Mouse (Mus musculus) left cerebral cortex, postnatal 14 days (tissue): ENCODE data around the gene Olfr481. TPM values are rescaled to one million over a fixed set of nuclear protein-coding genes. Genes with fewer than 3 reads are reported as not detected.

ENCODE experiments used
- DNase-seq, 2 experiments: peaks; one replicate each; pipeline ENCODE4 v3.0.0; 2021 to 2022; ENCODE audit warnings: low spot score in 2 of 2, mixed read lengths in 1 of 2
- intact Hi-C: fragments of 180-260 bp; cut with DNase I; formaldehyde crosslinking; loops from one replicate; pipeline ENCODE4 v1.15.1; 2025
- long read RNA-seq, 2 experiments: library from polyadenylated mRNA; stranded (forward); transcript quantifications; one replicate each; pipeline ENCODE4 v2.0.0; 2021
- total RNA-seq, 2 experiments: library from RNA; stranded (reverse); gene quantifications; 2 replicates each; pipeline ENCODE4 v1.2.3; 2021

Gene Olfr481
- not detected for total RNA-seq
- long read RNA-seq, experiment 1, result 0 reads
- long read RNA-seq, experiment 2, result 0 reads

DNA sequence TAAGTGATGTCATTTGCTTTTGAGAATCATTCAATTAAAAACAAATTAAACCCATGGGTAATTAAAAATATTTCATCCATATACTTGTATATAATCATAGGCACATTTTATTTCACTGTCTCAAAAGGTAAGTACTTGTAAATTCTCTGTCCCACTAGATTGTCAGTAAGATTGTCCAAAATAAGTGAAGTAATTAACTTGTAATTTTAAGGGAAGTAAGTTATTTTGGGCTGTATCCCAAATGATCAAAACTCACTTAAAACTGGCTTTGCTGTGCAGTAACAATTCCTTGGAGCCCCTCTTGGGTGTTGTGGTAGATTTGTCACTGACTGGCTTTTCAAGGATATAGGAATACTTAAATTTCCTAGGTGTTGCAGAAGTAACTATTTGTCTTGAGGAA, at the start of gene Olfr481:
Gene Olfr481 (plus strand): TSS at position 301 of the 400 bp plus-strand sequence.
- intact Hi-C loops, result no loop called here
- no peak for DNase-seq

DNA sequence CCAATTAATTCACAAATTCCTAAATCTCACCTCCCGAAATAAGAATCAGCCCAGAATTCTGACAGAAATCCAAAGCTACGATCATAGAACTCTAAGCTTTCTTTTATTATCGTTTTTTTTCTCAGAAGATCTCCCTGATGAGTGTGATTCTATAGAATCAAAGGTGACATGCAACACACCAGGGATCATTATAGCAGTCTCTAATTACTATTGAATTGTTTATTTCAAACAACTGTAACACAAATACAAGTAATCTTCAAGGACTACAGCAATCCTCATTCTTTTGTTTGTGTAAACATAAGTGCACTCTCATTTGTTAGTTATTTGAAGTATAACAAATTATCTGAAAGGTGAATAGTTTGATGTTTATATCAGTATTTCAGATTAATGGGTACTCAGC, 45.8 kb upstream of the Olfr481 start, which contains the start of gene Olfr478:
Gene Olfr478 (minus strand): TSS at position 101 of the 400 bp plus-strand sequence.
- DNase-seq, result no peak
- intact Hi-C loops, result no loop called here

DNA sequence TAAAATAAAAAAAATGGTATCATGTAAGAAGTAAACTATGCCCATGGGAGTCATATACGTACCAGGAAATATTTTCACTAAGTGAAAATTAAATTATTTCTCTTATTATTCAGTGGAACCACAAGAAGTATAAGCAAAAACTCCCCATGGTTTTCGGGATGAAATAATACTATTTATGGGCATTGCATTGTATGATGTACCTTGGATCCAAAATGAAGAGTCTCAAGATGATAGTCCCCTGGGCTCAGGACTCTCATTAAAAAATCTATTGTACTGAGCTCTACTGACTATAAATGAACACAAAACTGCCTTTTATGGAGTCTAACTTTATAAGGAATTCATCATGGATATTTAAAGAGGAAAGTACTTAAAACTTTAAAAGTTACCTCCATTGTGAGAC, 29.3 kb upstream of the Olfr481 start, which contains the start of gene Olfr479:
Gene Olfr479 (plus strand): TSS at position 301 of the 400 bp plus-strand sequence.
- DNase-seq, result no peak
- intact Hi-C loops, result no loop called here

DNA sequence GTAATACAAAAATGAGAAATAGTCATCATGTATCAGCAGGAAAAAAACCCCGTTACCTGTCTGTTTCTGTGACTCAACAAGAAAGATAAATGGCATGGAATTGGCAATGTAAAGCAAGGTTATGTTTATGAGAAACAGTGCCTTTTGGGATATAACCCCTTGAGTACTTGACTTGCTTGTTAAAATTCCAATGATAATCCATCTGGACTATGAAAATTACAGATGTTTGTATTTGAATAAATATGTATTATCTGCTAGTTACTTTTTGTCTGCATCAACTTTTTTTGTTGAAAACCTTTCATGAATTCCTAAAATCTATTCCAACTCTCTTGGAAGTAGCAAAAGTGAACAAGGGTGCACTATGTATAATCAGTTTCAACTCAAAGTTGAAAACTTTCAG, 12.4 kb upstream of the Olfr481 start, which contains the start of gene Olfr480:
Gene Olfr480 (minus strand): TSS at position 101 of the 400 bp plus-strand sequence.
- no peak for DNase-seq
- intact Hi-C loops, result no loop called here

DNA sequence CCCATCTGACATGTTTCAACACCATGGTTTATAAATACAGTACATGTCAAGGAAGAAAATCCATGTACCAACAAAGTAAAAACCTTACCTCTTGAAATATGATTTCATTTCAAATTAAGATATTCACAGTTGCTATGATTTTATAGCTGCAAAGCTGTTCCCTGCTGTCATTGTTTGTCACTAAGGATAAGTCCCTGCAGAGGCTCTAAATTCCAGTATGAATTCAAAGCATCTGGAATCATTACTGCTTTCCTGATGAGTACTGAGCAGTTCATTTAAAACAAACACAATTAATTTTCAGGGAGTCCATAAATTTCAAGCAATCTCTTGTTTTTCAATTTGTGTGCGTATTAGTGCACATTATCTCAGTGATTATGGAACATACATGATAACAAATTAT, 17.8 kb downstream of the Olfr481 start, which contains the start of gene Olfr482:
Gene Olfr482 (minus strand): TSS at position 101 of the 400 bp plus-strand sequence.
- intact Hi-C loops, result no loop called here

DNA sequence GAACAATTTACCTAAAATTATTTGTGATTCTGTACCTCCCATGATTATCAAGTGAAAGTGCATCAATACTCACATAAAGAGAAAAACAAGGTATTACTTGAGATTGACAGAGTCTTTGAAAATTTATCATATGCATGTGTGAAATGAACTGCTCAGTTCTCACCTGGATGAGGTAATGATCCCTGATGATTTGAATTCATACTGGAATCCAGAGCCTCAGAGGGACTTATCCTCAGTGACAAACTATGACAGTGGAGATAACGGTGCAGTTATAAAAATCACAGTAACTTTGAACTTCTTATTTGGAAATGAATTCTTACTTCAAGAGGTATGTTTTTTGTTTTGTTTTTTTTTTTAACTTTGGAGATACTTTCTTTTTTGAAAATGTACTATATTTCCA, 20.9 kb downstream of the Olfr481 start, which contains the start of gene Olfr483:
Gene Olfr483 (plus strand): TSS at position 301 of the 400 bp plus-strand sequence.
- no peak for DNase-seq

More for the DNA sequence above, 17.8 kb downstream of the Olfr481 start, which contains the start of gene Olfr482:
- no peak for DNase-seq

DNA sequence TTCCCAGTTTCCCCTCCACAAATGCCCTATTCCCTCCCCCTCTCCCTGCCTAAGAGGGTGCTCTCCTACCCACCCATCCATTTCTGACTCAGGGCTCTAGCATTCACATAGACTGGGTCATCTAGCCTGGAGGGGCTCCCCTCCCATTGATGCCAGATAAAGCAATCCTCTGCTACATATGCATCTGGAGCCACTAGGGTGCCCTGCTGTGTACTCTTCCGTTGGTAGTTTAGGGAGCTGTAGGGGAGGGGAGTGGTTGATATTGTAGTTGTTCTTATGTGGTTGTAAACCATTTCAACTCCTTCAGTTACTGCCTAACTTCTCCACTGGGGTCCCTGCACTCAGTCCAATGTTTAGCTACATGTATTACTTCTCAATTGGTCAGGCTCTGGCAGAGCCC, 41.0 kb downstream of the Olfr481 start:
- no peak for DNase-seq
- intact Hi-C loops, result no loop called here

More for the DNA sequence above, 20.9 kb downstream of the Olfr481 start, which contains the start of gene Olfr483:
- intact Hi-C loops, result no loop called here

DNA sequence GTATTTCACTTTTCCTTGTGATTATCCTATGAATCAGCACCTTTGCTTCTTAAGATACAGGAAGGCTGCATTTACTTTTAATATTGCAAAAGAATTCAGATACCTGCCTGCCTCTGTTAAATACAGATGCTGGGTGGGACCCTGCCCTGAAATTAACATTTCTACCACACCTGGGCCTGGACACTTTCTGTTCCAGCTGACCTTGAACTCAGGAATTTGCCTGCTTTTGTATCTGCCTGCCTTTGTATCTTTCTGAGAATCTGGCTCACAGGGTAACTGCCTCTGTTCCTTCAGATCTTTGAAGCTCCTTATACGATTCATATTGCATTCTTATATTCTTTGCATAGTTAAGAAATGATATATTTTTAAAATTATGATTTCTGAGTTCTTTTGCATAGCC, 41.8 kb downstream of the Olfr481 start:
- intact Hi-C loops, result no loop called here
- DNase-seq, result no peak

DNA sequence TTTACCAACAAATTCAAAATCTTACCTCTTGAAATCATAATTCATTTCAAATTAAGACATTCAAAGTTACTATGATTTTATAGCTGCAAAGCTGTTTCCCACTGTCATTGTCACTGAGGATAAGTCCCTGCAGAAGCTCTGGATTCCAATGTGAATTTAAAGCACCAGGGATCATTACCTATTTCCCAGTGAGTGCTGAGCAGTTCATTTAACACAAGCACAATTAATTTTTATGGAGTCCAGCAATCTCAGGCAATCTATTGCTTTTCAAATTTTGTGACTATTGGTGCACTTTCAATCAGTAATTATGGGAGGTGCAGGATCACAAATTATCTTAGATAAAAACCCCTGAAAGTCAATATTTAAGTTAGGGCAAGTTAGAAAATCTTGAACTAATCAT, 47.7 kb downstream of the Olfr481 start, which contains the start of gene Olfr484:
Gene Olfr484 (minus strand): TSS at position 101 of the 400 bp plus-strand sequence.
- intact Hi-C loops, result no loop called here

More for the DNA sequence above, 47.7 kb downstream of the Olfr481 start, which contains the start of gene Olfr484:
- DNase-seq, result no peak

Other genes with a start within 250 kb of the Olfr481 start
- gene Olfr470, start 232.4 kb upstream of the Olfr481 start, total RNA-seq, result not detected
- gene Olfr472, start 182.0 kb upstream of the Olfr481 start, total RNA-seq, result not detected
- not detected for gene Olfr473, start 149.4 kb upstream of the Olfr481 start, total RNA-seq
- not detected for gene Olfr474, start 125.2 kb upstream of the Olfr481 start, total RNA-seq
- gene Olfr476, start 115.1 kb upstream of the Olfr481 start, total RNA-seq, result not detected
- gene Olfr477, start 93.2 kb upstream of the Olfr481 start, total RNA-seq, result not detected
- not detected for gene Olfr478, start 45.9 kb upstream of the Olfr481 start, total RNA-seq
- not detected for gene Olfr479, start 29.2 kb upstream of the Olfr481 start, total RNA-seq
- gene Olfr480, start 12.5 kb upstream of the Olfr481 start, total RNA-seq, result not detected
- gene Olfr482, start 17.7 kb downstream of the Olfr481 start, total RNA-seq, result 1 to 10 TPM; 2.0 to 2.3 TPM
- not detected for gene Olfr483, start 21.0 kb downstream of the Olfr481 start, total RNA-seq
- gene Olfr484, start 47.6 kb downstream of the Olfr481 start, total RNA-seq, result not detected
- not detected for gene Olfr485, start 80.0 kb downstream of the Olfr481 start, total RNA-seq
- gene Olfr486, start 92.9 kb downstream of the Olfr481 start, total RNA-seq, result not detected
- gene Olfr487, start 134.8 kb downstream of the Olfr481 start, total RNA-seq, result not detected
- gene Olfr488, start 178.5 kb downstream of the Olfr481 start, total RNA-seq, result not detected
- gene Olfr490, start 209.1 kb downstream of the Olfr481 start, total RNA-seq, result not detected
- not detected for gene Olfr491, start 233.6 kb downstream of the Olfr481 start, total RNA-seq
- not detected for gene Olfr492, start 243.8 kb downstream of the Olfr481 start, total RNA-seq